In the genomic region with DNA sequence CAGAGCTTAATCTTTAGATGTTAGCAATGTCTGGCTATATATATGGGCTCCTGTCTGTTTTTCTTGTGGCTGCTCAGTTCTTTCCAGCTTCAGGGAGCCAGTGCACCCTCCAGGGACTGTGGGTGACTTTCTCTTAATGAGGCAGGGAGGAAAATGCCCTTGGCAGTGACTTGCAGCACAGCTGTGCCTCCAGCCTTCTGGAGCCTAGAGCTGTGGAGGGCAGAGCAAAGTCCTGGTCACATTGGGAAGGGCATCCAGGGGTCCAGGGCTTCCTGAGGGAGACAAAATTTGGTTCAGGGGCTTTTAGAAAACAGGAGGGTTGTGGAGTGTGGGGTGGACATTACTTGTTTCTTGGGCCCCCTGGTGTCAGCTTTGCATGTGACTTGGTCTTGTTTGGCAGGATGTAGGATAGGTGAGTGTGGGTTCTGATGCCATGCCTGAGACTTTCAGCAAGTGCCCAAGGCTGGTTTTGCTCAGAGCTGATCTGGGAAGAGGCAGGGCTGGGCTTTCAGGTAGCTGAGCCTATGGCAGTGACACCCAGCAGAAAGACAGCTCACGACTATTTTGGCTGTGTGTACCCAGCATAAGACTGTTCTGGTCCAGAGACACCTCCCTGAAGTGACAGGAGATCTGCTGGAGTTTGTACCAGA, we compare ENCODE assay signal across 9 mouse cellular contexts. TPM values are rescaled to one million over a fixed set of nuclear protein-coding genes. Genes with fewer than 3 reads are reported as not detected.
DNase-seq lines count a peak whose midpoint lies in the region; ATAC-seq and TF ChIP-seq lines count a peak whose summit lies in the region.
"Had no signal": no experiment of that assay in that cellular context is flagged by ENCODE, and none has a peak within 500 bp of the region (broad histone marks: within the 10 kb centered on the region; RNA-seq: fewer than 3 reads in every experiment).

No protein-coding gene starts in this region.

- DNase-seq in hindbrain, embryonic 11.5 days (ENCODE audit: low spot score), result no peak
- no peak for DNase-seq in MEL (ENCODE audit: low read depth, low spot score)
- DNase-seq in embryonic facial prominence, embryonic 10.5 days (ENCODE audit: low spot score), result no peak
- no peak for DNase-seq in adrenal gland, postnatal 10 days
- no peak for DNase-seq in thymus, postnatal 14 days
- DNase-seq: cerebellum, postnatal 36 days; kidney, adult 9 months had no signal

- H3K36me3 ChIP-seq in hindbrain, embryonic 13.5 days, result peaks cover 10% of the 10 kb centered on the region
- H3K36me3 ChIP-seq in hindbrain, embryonic 11.5 days (ENCODE audit: control insufficient read depth, insufficient read depth, low read length), result no peaks in the 10 kb centered on the region
- peaks cover 4 to 59% of the 10 kb centered on the region in 2 experiments; a peak in 2 of 4 replicates for H3K36me3 ChIP-seq in MEL (ENCODE audit: control insufficient read depth in 1 of 2, insufficient read depth in 2 of 2, low read length in 2 of 2)
- no peaks in the 10 kb centered on the region; the same call in 1 of the 2 replicates for H3K36me3 ChIP-seq in embryonic facial prominence, embryonic 10.5 days (replicated peaks)

- no peak for TF ChIP-seq POLR2A in MEL (IDR thresholded peaks at IDR 0.05; ENCODE audit: control insufficient read depth in 1 of 2, insufficient read depth in 1 of 2, low read depth in 1 of 2, low read length in 2 of 2, poor library complexity in 1 of 2)

- H3K27ac ChIP-seq in hindbrain, embryonic 13.5 days, result peak overlapping the region; percentile 67
- no peak overlapping the region for H3K27ac ChIP-seq in hindbrain, embryonic 11.5 days (ENCODE audit: low read depth, low read length)
- H3K27ac ChIP-seq in MEL (ENCODE audit: control insufficient read depth, low read depth, low read length), result peak overlapping the region; percentile 78
- H3K27ac ChIP-seq in embryonic facial prominence, embryonic 10.5 days (replicated peaks), result peak overlapping the region; percentile 57; the same call in 1 of the 2 replicates

- no peaks in the 10 kb centered on the region for H3K27me3 ChIP-seq in hindbrain, embryonic 13.5 days
- no peaks in the 10 kb centered on the region for H3K27me3 ChIP-seq in hindbrain, embryonic 11.5 days (ENCODE audit: control insufficient read depth, insufficient read depth, low read length)
- no peaks in the 10 kb centered on the region for H3K27me3 ChIP-seq in MEL (ENCODE audit: control insufficient read depth in 1 of 2, insufficient read depth in 2 of 2, low read length in 2 of 2)
- no peaks in the 10 kb centered on the region for H3K27me3 ChIP-seq in embryonic facial prominence, embryonic 10.5 days (replicated peaks; ENCODE audit: low read depth, poor library complexity, severe bottlenecking)

- H3K9ac ChIP-seq in hindbrain, embryonic 13.5 days, result peak overlapping the region; percentile 25; the same call in 1 of the 2 replicates
- H3K9ac ChIP-seq in hindbrain, embryonic 11.5 days (ENCODE audit: low read depth, low read length), result no peak overlapping the region
- peak overlapping the region; percentile 70 for H3K9ac ChIP-seq in MEL (ENCODE audit: control insufficient read depth, low read depth, low read length, poor library complexity, severe bottlenecking)

- no peak; a peak in 1 of 4 replicates for TF ChIP-seq EP300 in MEL (IDR thresholded peaks at IDR 0.05; ENCODE audit: low read depth in 1 of 2, low read length in 2 of 2)

- H3K4me1 ChIP-seq in hindbrain, embryonic 13.5 days (replicated peaks), result peaks cover 65% of the 10 kb centered on the region
- no peaks in the 10 kb centered on the region for H3K4me1 ChIP-seq in hindbrain, embryonic 11.5 days (replicated peaks; ENCODE audit: control insufficient read depth, insufficient read depth, low read length)
- peaks cover 31 to 70% of the 10 kb centered on the region in 2 experiments for H3K4me1 ChIP-seq in MEL (ENCODE audit: control insufficient read depth in 1 of 2, insufficient read depth in 2 of 2, low read length in 2 of 2)
- H3K4me1 ChIP-seq in embryonic facial prominence, embryonic 10.5 days, result peaks cover 9% of the 10 kb centered on the region

- H3K79me2 ChIP-seq in MEL (ENCODE audit: control insufficient read depth, insufficient read depth, low read length, poor library complexity), result peaks cover 35% of the 10 kb centered on the region

- no peaks in the 10 kb centered on the region for H3K9me3 ChIP-seq in hindbrain, embryonic 13.5 days
- H3K9me3 ChIP-seq in hindbrain, embryonic 11.5 days (ENCODE audit: control insufficient read depth, low read length), result no peaks in the 10 kb centered on the region
- H3K9me3 ChIP-seq in MEL (replicated peaks; ENCODE audit: insufficient read depth, low read length), result no peaks in the 10 kb centered on the region
- no peaks in the 10 kb centered on the region for H3K9me3 ChIP-seq in embryonic facial prominence, embryonic 10.5 days

- H3K4me2 ChIP-seq in hindbrain, embryonic 13.5 days, result no peak overlapping the region
- no peak overlapping the region for H3K4me2 ChIP-seq in hindbrain, embryonic 11.5 days (replicated peaks; ENCODE audit: low read depth, low read length)

- H3K4me3 ChIP-seq in hindbrain, embryonic 13.5 days, result no peak overlapping the region
- no peak overlapping the region for H3K4me3 ChIP-seq in hindbrain, embryonic 11.5 days (ENCODE audit: low read depth, low read length)
- peak overlapping the region; percentile 60 to 71 for H3K4me3 ChIP-seq in MEL (ENCODE audit: control insufficient read depth in 1 of 2, insufficient read depth in 1 of 2, low read depth in 2 of 2, low read length in 2 of 2)
- H3K4me3 ChIP-seq in embryonic facial prominence, embryonic 10.5 days, result peak overlapping the region; percentile 19; the same call in 1 of the 2 replicates

- no peak for ATAC-seq in hindbrain, embryonic 13.5 days (ENCODE audit: low FRiP score)
- no peak for ATAC-seq in hindbrain, embryonic 11.5 days (ENCODE audit: low FRiP score)
- ATAC-seq in megakaryocyte-erythroid progenitor cell, adult 5-6 weeks (replicated peaks; ENCODE audit: low FRiP score, low TSS enrichment, poor library complexity, severe bottlenecking), result peak; percentile 9

- no peak for TF ChIP-seq RAD21 in MEL (IDR thresholded peaks at IDR 0.05; ENCODE audit: low read depth, low read length)

- whole genome bisulfite sequencing in hindbrain, embryonic 13.5 days, result 89% methylated on average over 1 of the region's 1 CpGs
- WGBS in hindbrain, embryonic 11.5 days, result 75% methylated on average over 1 of the region's 1 CpGs
- 84% methylated on average over 1 of the region's 1 CpGs for WGBS in embryonic facial prominence, embryonic 10.5 days

- peak in 1 of 3 experiments; percentile 4; a peak in 1 of 6 replicates for TF ChIP-seq CTCF in MEL (IDR thresholded peaks at IDR 0.05 in 2 of 3, conservative IDR thresholded peaks at IDR 0.05 in 1 of 3; ENCODE audit: control insufficient read depth in 1 of 3, insufficient read depth in 1 of 3, low read depth in 2 of 3, low read length in 3 of 3, poor library complexity in 1 of 3, severe bottlenecking in 1 of 3)

TF ChIP-seq in MEL, 35 proteins besides CTCF, POLR2A, EP300 and RAD21:
- TF ChIP-seq HCFC1 (IDR thresholded peaks at IDR 0.05; ENCODE audit: low read depth, low read length), result no peak
- 0 out of 2 replicates have a peak, but pooled peaks have one; percentile 56 for TF ChIP-seq CHD1 (IDR thresholded peaks at IDR 0.05; ENCODE audit: low read depth, low read length)
- TF ChIP-seq GATA1 (IDR thresholded peaks at IDR 0.05; ENCODE audit: low read depth, low read length), result no peak
- TF ChIP-seq MAX (IDR thresholded peaks at IDR 0.05; ENCODE audit: low read length), result 0 out of 2 replicates have a peak, but pooled peaks have one; percentile 9
- peak; percentile 5; the same call in 1 of the 2 replicates for TF ChIP-seq NELFE (IDR thresholded peaks at IDR 0.05; ENCODE audit: low read depth, low read length)

RNA-seq across cellular contexts. Expression of gene Add2, which starts 50.0 kb away (rescaled TPM):
- polyA plus RNA-seq in hindbrain, embryonic 13.5 days (2015; fragmentation: Nextera tagmentation; extraction: Ambion mirVana), result 173 and 185 TPM in 2 replicates
- 67.2 and 68.4 TPM in 2 replicates for polyA plus RNA-seq in hindbrain, embryonic 11.5 days (2014; fragmentation: Nextera tagmentation; extraction: Ambion mirVana)
- total RNA-seq in MEL (2012; rRNA removed), result 129 and 162 TPM in 2 replicates
- polyA plus RNA-seq in MEL (2012; ENCODE audit: insufficient read depth in 1 of 2, insufficient read length in 2 of 2, low read depth in 1 of 2, low replicate concordance in 2 of 2, missing spikeins in 1 of 2), result 100 to 1,000 TPM in 1 of 2 experiments, 10 to 100 TPM in 1; 85.0 to 191 TPM
- 23.4 and 26.6 TPM in 2 replicates for polyA plus RNA-seq in embryonic facial prominence, embryonic 10.5 days (2016; fragmentation: Nextera tagmentation; extraction: Ambion mirVana)
- total RNA-seq in megakaryocyte-erythroid progenitor cell, adult 5-6 weeks (2014; fragmentation: Nextera tagmentation), result 109 and 115 TPM in 2 replicates
- total RNA-seq in megakaryocyte-erythroid progenitor cell, adult 5-6 weeks (2017), result 66.5 and 114 TPM in 2 replicates
- 10 to 100 TPM in 1 of 2 experiments, 1 to 10 TPM in 1; 5.3 to 11.8 TPM for total RNA-seq in adrenal gland, postnatal 10 days (2021)

Comparison
In these comparisons a context has a peak if more than half of its experiments do, and no peak if none do; other contexts are left out.
1. H3K4me3 ChIP-seq: peak in MEL (2 of 2) and embryonic facial prominence, embryonic 10.5 days (single experiment); none in hindbrain, embryonic 13.5 days (single experiment) and hindbrain, embryonic 11.5 days (single experiment).